Mouse (Mus musculus) kidney, postnatal 0 days (tissue): ENCODE data around the gene Apc2. TPM values are rescaled to one million over a fixed set of nuclear protein-coding genes. Genes with fewer than 3 reads are reported as not detected.

ENCODE experiments used
- ATAC-seq: fragments of 200-750 bp; cut with Nextera tagmentation; replicated peaks from 2 replicates; pipeline ENCODE4 v1.8.0; 2017; ENCODE audit warnings: low read depth, moderate number of reproducible peaks, moderate TSS enrichment, moderate library complexity; ENCODE audit not compliant: low FRiP score
- DNase-seq: peaks from one replicate; pipeline ENCODE4 v3.0.0-alpha.2; 2016; ENCODE audit warnings: low spot score
- H3K27ac ChIP-seq: fragments of 300-500 bp; sonication (generic); 2 replicates; pipeline ENCODE4 v1.5.1; 2014; ENCODE audit warnings: mild to moderate bottlenecking
- H3K27me3 ChIP-seq: fragments of 300-500 bp; sonication (generic); 2 replicates; pipeline ENCODE4 v1.6.1; 2014; ENCODE audit warnings: low read length, mixed read lengths; ENCODE audit not compliant: insufficient read depth
- H3K36me3 ChIP-seq: fragments of 300-500 bp; sonication (generic); 2 replicates; pipeline ENCODE4 v1.6.1; 2014; ENCODE audit warnings: low read length, mixed read lengths; ENCODE audit not compliant: insufficient read depth
- H3K4me1 ChIP-seq: fragments of 300-500 bp; sonication (generic); replicated peaks from 2 replicates; pipeline ENCODE4 v1.6.1; 2014; ENCODE audit warnings: antibody characterized with exemption, low read length, mixed read lengths; ENCODE audit not compliant: insufficient read depth
- H3K4me2 ChIP-seq: fragments of 300-500 bp; sonication (generic); 2 replicates; pipeline ENCODE4 v1.6.1; 2014; ENCODE audit warnings: mild to moderate bottlenecking, low read length, moderate library complexity, mixed read lengths
- H3K4me3 ChIP-seq: fragments of 300-500 bp; sonication (generic); replicated peaks from 2 replicates; pipeline ENCODE4 v1.5.1; 2014; ENCODE audit warnings: low read depth, low read length
- H3K9ac ChIP-seq: fragments of 300-500 bp; sonication (generic); 2 replicates; pipeline ENCODE4 v1.6.1; 2014; ENCODE audit warnings: low read depth, low read length
- H3K9me3 ChIP-seq: fragments of 300-500 bp; sonication (generic); replicated peaks from 2 replicates; pipeline ENCODE4 v1.6.1; 2016; ENCODE audit warnings: low read length, inconsistent platforms, mixed read lengths
- CTCF ChIP-seq: IDR thresholded peaks from 2 replicates; pipeline ENCODE4 v1.5.1; 2016; ENCODE audit warnings: antibody characterized with exemption, low read depth, mild to moderate bottlenecking, moderate library complexity
- WGBS: fragments of 180-500 bp; shearing (Covaris S2); extraction: QIAGEN DNeasy Blood & Tissue Kit; methylation state at CpG from one replicate; pipeline ENCODE4 v1.1.7; 2014; 5-methylcytosine and 5-hydroxymethylcytosine counted together
- polyA plus RNA-seq: library from polyadenylated mRNA; unstranded; fragments of >200 nt; fragmentation: Nextera tagmentation; extraction: Ambion mirVana; gene quantifications from 2 replicates; pipeline ENCODE4 v1.2.1, GENCODE M21; 2015

The Apc2 gene
- polyA plus RNA-seq, 1 experiment from 2014 or later: 0.86 TPM

DNA sequence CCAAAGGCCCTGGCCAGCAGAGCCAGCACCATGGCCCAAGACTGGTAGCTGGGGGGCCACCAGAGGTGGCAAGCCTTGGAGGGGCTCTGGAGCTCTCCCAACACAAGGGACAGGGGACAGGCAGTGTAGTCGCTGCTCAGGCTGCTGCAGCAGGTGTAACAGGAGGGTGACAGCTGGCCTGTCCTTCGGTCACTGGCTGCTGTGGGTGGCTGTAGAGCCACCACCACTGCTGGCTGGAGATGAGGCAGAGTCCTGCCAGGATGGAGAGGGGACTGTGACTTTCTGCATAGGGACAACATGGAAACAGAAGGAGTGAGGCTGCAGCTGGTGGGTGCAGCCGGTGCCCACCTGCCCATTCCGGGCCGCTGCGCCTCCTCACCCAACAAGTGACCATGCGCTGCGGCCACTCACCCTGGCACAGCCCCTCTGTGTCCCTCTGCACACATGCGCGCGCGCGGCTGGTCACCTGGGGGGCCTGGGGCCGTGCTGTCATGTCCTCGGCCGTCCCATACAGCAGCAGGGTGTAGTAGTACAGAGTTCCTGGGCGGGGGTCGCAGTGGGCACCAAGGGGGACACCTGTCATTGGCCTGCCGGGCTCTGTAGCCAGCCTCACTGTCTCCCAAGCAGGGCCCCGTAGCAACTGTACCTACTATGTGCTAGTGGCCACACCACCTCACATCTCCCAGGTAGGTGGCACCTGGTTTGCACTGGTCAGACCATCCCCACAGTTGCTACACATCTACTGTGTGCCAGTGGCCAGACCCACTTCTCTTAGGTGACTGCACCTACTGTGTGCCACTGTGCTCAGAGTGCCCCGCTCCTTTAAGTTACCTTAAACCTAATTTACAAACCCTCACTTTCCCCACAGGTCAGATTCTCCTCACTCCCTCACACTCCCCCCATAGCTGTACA, 26.1 kb downstream of the Apc2 start:
- H3K9me3 ChIP-seq: no peaks in the 10 kb centered on the region
- H3K4me2 ChIP-seq: 0 out of 2 replicates have a peak overlapping the region, but pooled peaks have one; percentile 95
- no peak overlapping the region for H3K4me3 ChIP-seq
- no peak for ATAC-seq
- H3K27me3 ChIP-seq: 0 out of 2 replicates have a peak, but pooled peaks cover 1% of the 10 kb centered on the region
- no peak overlapping the region for H3K27ac ChIP-seq
- peaks cover 20% of the 10 kb centered on the region for H3K4me1 ChIP-seq
- no peak for TF ChIP-seq CTCF
- no peak for DNase-seq
- H3K9ac ChIP-seq: no peak overlapping the region
- H3K36me3 ChIP-seq: peaks cover 3% of the 10 kb centered on the region; the same call in 1 of the 2 replicates
- 90% methylated on average over 18 of the region's 21 CpGs for WGBS

- WGBS: 2% methylated on average over 27 of the region's 28 CpGs
- Histone ChIP-seq H3K9me3 (no peaks in the 10 kb centered on the region), H3K27ac (no peak overlapping the region)
Measured at GRCm38 (mm10) chr10:80322811-80323211, 27.0 kb downstream of the Apc2 start.

DNA sequence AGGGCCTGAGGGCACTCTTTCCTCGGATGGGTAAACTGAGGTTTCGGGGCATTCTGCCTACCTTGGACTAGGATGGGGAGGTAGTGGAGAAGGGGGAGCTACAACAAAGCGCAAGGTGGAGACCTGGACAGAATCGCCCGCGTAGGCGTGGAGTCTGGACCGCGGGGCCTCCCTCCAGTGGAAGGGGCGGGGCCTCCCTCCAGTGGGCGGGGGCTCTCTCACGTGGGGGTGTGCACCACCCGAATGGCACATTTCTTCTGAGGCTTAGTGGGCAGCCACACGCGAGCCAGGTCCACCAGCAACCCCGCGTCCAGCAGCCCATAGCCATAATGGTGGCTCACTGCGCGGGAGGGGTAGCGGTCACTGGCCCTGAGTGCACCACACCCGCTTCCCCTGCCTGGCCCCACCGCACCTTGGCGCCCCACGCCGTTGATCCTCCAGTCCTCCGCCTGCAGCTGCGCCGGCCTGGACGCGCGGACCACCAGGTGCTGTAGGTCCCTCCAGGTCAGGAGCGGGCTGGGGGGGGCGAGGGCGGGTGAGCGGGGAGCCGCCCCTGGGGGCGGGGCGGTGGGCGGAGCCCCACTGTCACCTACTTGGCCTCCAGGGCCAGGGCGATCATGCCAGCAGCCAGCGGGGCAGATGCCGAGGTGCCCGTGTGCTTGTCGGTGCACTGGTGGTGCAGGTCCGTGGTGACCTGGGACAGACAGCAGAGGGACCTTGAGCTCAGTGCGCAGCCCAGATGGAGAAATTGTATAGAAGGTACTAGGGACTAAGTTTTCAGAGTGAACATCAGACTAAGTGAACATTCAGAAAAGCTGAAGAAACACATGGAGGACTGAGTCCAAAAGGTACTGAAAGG, 27.7 kb downstream of the Apc2 start:
- peak; percentile 38 for ATAC-seq
- Histone ChIP-seq H3K4me3 (peak overlapping the region; percentile 56), H3K4me1 (peaks cover 20% of the 10 kb centered on the region), H3K27ac (peak overlapping the region; percentile 43; the same call in 1 of the 2 replicates), H3K36me3 (no peaks in the 10 kb centered on the region), H3K27me3 (no peaks in the 10 kb centered on the region), H3K9me3 (no peaks in the 10 kb centered on the region), H3K9ac (peak overlapping the region; percentile 63), H3K4me2 (peak overlapping the region; percentile 95)
- no peak for TF ChIP-seq CTCF
- under 1% methylated on average over 44 of the region's 46 CpGs for whole genome bisulfite sequencing
- peak; percentile 33 for DNase-seq

More at GRCm38 (mm10) chr10:80322811-80323211, 27.0 kb downstream of the Apc2 start:
- DNase-seq (peak; percentile 30), ATAC-seq (no peak)
- TF ChIP-seq CTCF: no peak; the same call in 1 of the 2 replicates
- peak overlapping the region; percentile 56 for H3K4me3 ChIP-seq
- peak overlapping the region; percentile 95 for H3K4me2 ChIP-seq
- H3K9ac ChIP-seq: peak overlapping the region; percentile 63
- H3K27me3 ChIP-seq: no peaks in the 10 kb centered on the region
- H3K4me1 ChIP-seq: peaks cover 20% of the 10 kb centered on the region
- peaks cover 1% of the 10 kb centered on the region; the same call in 1 of the 2 replicates for H3K36me3 ChIP-seq

GRCm38 (mm10) chr10:80324120-80325037, 28.6 kb downstream of the Apc2 start:
- no peaks in the 10 kb centered on the region for H3K36me3 ChIP-seq
- 78% methylated on average over 17 of the region's 17 CpGs for WGBS
- H3K9me3 ChIP-seq: no peaks in the 10 kb centered on the region
- H3K4me1 ChIP-seq: peaks cover 16% of the 10 kb centered on the region
- ATAC-seq (no peak), DNase-seq (no peak)
- peak overlapping the region; percentile 43; the same call in 1 of the 2 replicates for H3K27ac ChIP-seq
- no peak overlapping the region for H3K4me3 ChIP-seq
- no peak for TF ChIP-seq CTCF
- H3K9ac ChIP-seq: peak overlapping the region; percentile 63; the same call in 1 of the 2 replicates
- peak overlapping the region; percentile 95 for H3K4me2 ChIP-seq
- H3K27me3 ChIP-seq: no peaks in the 10 kb centered on the region

DNA sequence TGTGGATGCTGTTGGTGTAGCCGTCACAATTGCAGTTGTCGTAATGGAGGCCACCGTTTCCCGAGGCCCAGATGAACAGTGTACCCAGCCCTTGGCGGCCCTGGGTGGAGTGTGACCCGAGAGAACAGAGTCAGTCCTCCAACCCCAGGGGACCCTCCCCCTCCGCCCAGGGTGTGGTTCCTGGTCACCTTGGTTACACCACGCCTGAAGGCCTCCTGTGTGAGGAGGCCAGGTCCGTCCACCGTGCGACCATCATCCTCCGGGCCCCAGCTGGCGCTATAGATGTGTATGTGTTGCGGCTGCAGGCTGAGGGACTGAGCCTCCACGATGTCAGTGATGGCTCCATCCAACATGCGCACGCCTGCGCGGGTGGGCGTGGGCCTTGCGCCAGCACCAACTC, 29.3 kb downstream of the Apc2 start:
- no peak for TF ChIP-seq CTCF
- H3K4me2 ChIP-seq: no peak overlapping the region
- no peak overlapping the region for H3K4me3 ChIP-seq
- no peaks in the 10 kb centered on the region for H3K27me3 ChIP-seq
- H3K9me3 ChIP-seq: no peaks in the 10 kb centered on the region
- H3K9ac ChIP-seq: no peak overlapping the region
- ATAC-seq (no peak), DNase-seq (no peak)
- H3K4me1 ChIP-seq: peaks cover 13% of the 10 kb centered on the region; the same call in 1 of the 2 replicates
- no peaks in the 10 kb centered on the region for H3K36me3 ChIP-seq
- H3K27ac ChIP-seq: no peak overlapping the region
- WGBS: 81% methylated on average over 21 of the region's 21 CpGs
